Mouse (Mus musculus) MEL (cell line): Measurements from ENCODE around the gene Fmo3. TPM values are rescaled to one million over a fixed set of nuclear protein-coding genes. Genes with fewer than 3 reads are reported as not detected.

Source experiments
- DNase-seq: peaks from one replicate; pipeline ENCODE4 v3.0.0; 2011; ENCODE audit warnings: low read depth, low spot score
- H3K27ac ChIP-seq: 2 replicates; pipeline ENCODE4 v1.5.1; 2012; ENCODE audit warnings: low read depth, mild to moderate bottlenecking, control low read depth, low read length, moderate library complexity; ENCODE audit not compliant: control insufficient read depth
- H3K27me3 ChIP-seq, 2 experiments: fragments of 150-350 bp in 1 of 2; sonication (generic) in 1 of 2; 2 replicates each; pipeline ENCODE4 v1.6.1; 2012; ENCODE audit warnings: low read length in 2 of 2, mild to moderate bottlenecking in 2 of 2, improper control_type of control experiment in 1 of 2, moderate library complexity in 1 of 2; ENCODE audit not compliant: insufficient read depth in 2 of 2, control insufficient read depth in 1 of 2
- H3K36me3 ChIP-seq, 2 experiments: 2 replicates each; pipeline ENCODE4 v1.6.1; 2012 to 2014; ENCODE audit warnings: low read length in 2 of 2, improper control_type of control experiment in 1 of 2, inconsistent platforms in 1 of 2, mild to moderate bottlenecking in 1 of 2; ENCODE audit not compliant: insufficient read depth in 2 of 2, control insufficient read depth in 1 of 2
- H3K4me1 ChIP-seq, 2 experiments: fragments of 150-350 bp in 1 of 2; sonication (generic) in 1 of 2; 2 replicates each; pipeline ENCODE4 v1.6.1; 2012; ENCODE audit warnings: low read length in 2 of 2, improper control_type of control experiment in 1 of 2, mild to moderate bottlenecking in 1 of 2; ENCODE audit not compliant: insufficient read depth in 2 of 2, control insufficient read depth in 1 of 2
- H3K4me3 ChIP-seq, 2 experiments: fragments of 150-350 bp in 1 of 2; sonication (generic) in 1 of 2; 2 replicates each; pipeline ENCODE4 v1.5.1; 2012; ENCODE audit warnings: low read depth in 2 of 2, low read length in 2 of 2, mild to moderate bottlenecking in 2 of 2, moderate library complexity in 2 of 2, control low read depth in 1 of 2, improper control_type of control experiment in 1 of 2; ENCODE audit not compliant: control insufficient read depth in 1 of 2, insufficient read depth in 1 of 2
- H3K79me2 ChIP-seq: 2 replicates; pipeline ENCODE4 v1.6.1; 2012; ENCODE audit warnings: mild to moderate bottlenecking, low read length, moderate library complexity; ENCODE audit not compliant: control insufficient read depth, poor library complexity, insufficient read depth
- H3K9ac ChIP-seq: 2 replicates; pipeline ENCODE4 v1.6.1; 2012; ENCODE audit warnings: low read depth, mild to moderate bottlenecking, control low read depth, low read length, moderate library complexity; ENCODE audit not compliant: control insufficient read depth, poor library complexity, severe bottlenecking
- H3K9me3 ChIP-seq: fragments of 150-350 bp; sonication (generic); replicated peaks from 2 replicates; pipeline ENCODE4 v1.6.1; 2012; ENCODE audit warnings: mild to moderate bottlenecking, low read length, improper control_type of control experiment, moderate library complexity; ENCODE audit not compliant: insufficient read depth
- BHLHE40 ChIP-seq: IDR thresholded peaks from 2 replicates; pipeline ENCODE4 v1.6.1; 2012; ENCODE audit warnings: low read depth, mild to moderate bottlenecking, inconsistent platforms, low read length, improper control_type of control experiment, borderline replicate concordance
- CHD2 ChIP-seq: IDR thresholded peaks from 2 replicates; pipeline ENCODE4 v1.6.1; 2011; ENCODE audit warnings: low read length, improper control_type of control experiment
- ELF1 ChIP-seq: IDR thresholded peaks from 2 replicates; pipeline ENCODE4 v1.6.1; 2014; ENCODE audit warnings: low read depth, mild to moderate bottlenecking, inconsistent platforms, low read length, improper control_type of control experiment, moderate library complexity
- KAT2A ChIP-seq: conservative IDR thresholded peaks from 2 replicates; pipeline ENCODE4 v1.6.1; 2012; ENCODE audit warnings: low read depth, low read length, improper control_type of control experiment, inconsistent platforms
- MYB ChIP-seq: IDR thresholded peaks from 2 replicates; pipeline ENCODE4 v1.6.1; 2011; ENCODE audit warnings: mild to moderate bottlenecking, low read depth, low read length, improper control_type of control experiment
- MYC ChIP-seq: IDR thresholded peaks from 2 replicates; pipeline ENCODE4 v1.6.1; 2011; ENCODE audit warnings: low read depth, mild to moderate bottlenecking, low read length, improper control_type of control experiment, moderate library complexity
- POLR2A ChIP-seq, 2 experiments: IDR thresholded peaks; 2 replicates each; pipeline ENCODE4 v1.6.1; 2011 to 2012; ENCODE audit warnings: low read length in 2 of 2, mild to moderate bottlenecking in 2 of 2, control low read depth in 1 of 2, improper control_type of control experiment in 1 of 2, low read depth in 1 of 2, moderate library complexity in 1 of 2; ENCODE audit not compliant: control insufficient read depth in 1 of 2, insufficient read depth in 1 of 2, poor library complexity in 1 of 2
- POLR2AphosphoS5 ChIP-seq: IDR thresholded peaks from 2 replicates; pipeline ENCODE4 v1.6.1; 2012; ENCODE audit warnings: low read depth, borderline replicate concordance, mild to moderate bottlenecking, inconsistent platforms, low read length, moderate library complexity, mixed read lengths
- TAL1 ChIP-seq: IDR thresholded peaks from 2 replicates; pipeline ENCODE4 v1.6.1; 2012; ENCODE audit warnings: mild to moderate bottlenecking, inconsistent platforms, low read length, moderate library complexity, mixed read lengths
- TBP ChIP-seq: IDR thresholded peaks from 2 replicates; pipeline ENCODE4 v1.8.0; 2011; ENCODE audit warnings: low read depth, low read length, improper control_type of control experiment
- ZNF384 ChIP-seq: IDR thresholded peaks from 2 replicates; pipeline ENCODE4 v1.6.1; 2012; ENCODE audit warnings: low read depth, mild to moderate bottlenecking, inconsistent platforms, low read length, improper control_type of control experiment
- polyA plus RNA-seq, 2 experiments: library from polyadenylated mRNA; stranded (reverse) in 1 of 2; unstranded in 1 of 2; fragments of >175 nt in 1 of 2; fragments of >200 nt in 1 of 2; gene quantifications; 2 replicates each; pipeline versions ENCODE4 v1.2.1 to v1.2.4; 2012; ENCODE audit warnings: low replicate concordance in 2 of 2, low read depth in 1 of 2; ENCODE audit not compliant: insufficient read length in 2 of 2, insufficient read depth in 1 of 2, missing spikeins in 1 of 2
- total RNA-seq: library from RNA; depleted of rRNA; stranded (reverse); fragments of 300-350 nt; gene quantifications from 2 replicates; pipeline ENCODE4 v1.2.3, GENCODE M21; 2012; rRNA removed

The Fmo3 gene
- not detected in 2 replicates for total RNA-seq
- polyA plus RNA-seq = not detected

- no peaks in the 10 kb centered on the region for H3K9me3 ChIP-seq
- no peak within 1 kb of the TSS for H3K4me3 ChIP-seq
- no peak for DNase-seq
- no peaks in the 10 kb centered on the region for H3K27me3 ChIP-seq
- H3K27ac ChIP-seq = no peak within 1 kb of the TSS
- H3K79me2 ChIP-seq = no peaks in the 10 kb centered on the region
- no peaks in the 10 kb centered on the region for H3K4me1 ChIP-seq
- no peak for TF ChIP-seq ELF1
- TF ChIP-seq MYB = no peak
- TF ChIP-seq ZNF384 = no peak
- no peak for TF ChIP-seq POLR2AphosphoS5
- TF ChIP-seq BHLHE40 = no peak
- TF ChIP-seq TAL1 = no peak
- no peak for TF ChIP-seq POLR2A (IDR thresholded peaks at IDR 0.05; ENCODE audit: control insufficient read depth in 1 of 2, insufficient read depth in 1 of 2, low read depth in 1 of 2, low read length in 2 of 2, poor library complexity in 1 of 2)
- no peak within 1 kb of the TSS for H3K9ac ChIP-seq
- H3K36me3 ChIP-seq = no peaks in the 10 kb centered on the region
These were observed at the start of gene Fmo3 for GRCm38 (mm10) chr1:162984428-162984827. Fmo3 (minus strand) TSS chr1:162984528.

- Histone ChIP-seq H3K79me2 (no peaks in the 10 kb centered on the region), H3K4me1 (no peaks in the 10 kb centered on the region), H3K36me3 (no peaks in the 10 kb centered on the region), H3K27ac (no peak overlapping the region), H3K27me3 (no peaks in the 10 kb centered on the region), H3K9ac (no peak overlapping the region), H3K4me3 (no peak overlapping the region), H3K9me3 (no peaks in the 10 kb centered on the region)
- DNase-seq = no peak
- no peak for TF ChIP-seq MYC
- TF ChIP-seq KAT2A = no peak
These were observed 38.7 kb upstream of the Fmo3 start for GRCm38 (mm10) chr1:163023075-163023474.

DNA sequence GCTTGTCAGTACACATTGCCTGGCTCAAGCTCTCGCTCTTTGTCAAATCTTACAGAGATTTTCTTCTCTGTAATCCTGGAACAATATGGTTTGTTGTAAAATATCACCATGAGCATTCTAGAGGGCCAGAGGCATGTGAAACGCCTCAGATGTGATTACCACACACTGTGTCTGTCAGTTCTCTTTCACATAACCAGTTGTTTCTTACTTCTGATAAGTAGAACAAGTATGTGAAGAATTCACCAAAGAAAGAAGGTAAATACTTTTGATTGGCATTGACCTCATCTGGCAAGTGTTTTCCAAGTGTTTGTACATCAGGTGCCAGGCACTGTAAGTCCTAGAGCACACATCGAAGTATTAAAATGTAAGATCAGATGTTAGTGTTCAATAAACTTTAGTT lies 24.9 kb upstream of the Fmo3 start:
- no peak for TF ChIP-seq CHD2
- no peak for TF ChIP-seq TBP
- TF ChIP-seq, all 39 proteins: peak for 0

More for the DNA sequence above, 24.9 kb upstream of the Fmo3 start:
- no peak for DNase-seq
- no peak overlapping the region for H3K27ac ChIP-seq
- no peaks in the 10 kb centered on the region for H3K9me3 ChIP-seq
- no peak overlapping the region for H3K9ac ChIP-seq
- no peaks in the 10 kb centered on the region for H3K36me3 ChIP-seq
- H3K4me1 ChIP-seq = no peaks in the 10 kb centered on the region
- no peaks in the 10 kb centered on the region for H3K79me2 ChIP-seq
- H3K27me3 ChIP-seq = no peaks in the 10 kb centered on the region
- H3K4me3 ChIP-seq = no peak overlapping the region
